Mouse (Mus musculus): ENCODE data around the gene Nrg4. TPM values are rescaled to one million over a fixed set of nuclear protein-coding genes. Genes with fewer than 3 reads are reported as not detected.
"Not testable (repeated sequence)": the region's sequence is repeated elsewhere in the genome, so short reads cannot be mapped to it uniquely, and the experiment has no call there.

Nrg4 gene
- total and polyA plus RNA-seq, 2 experiments from 2014 or later = 0.24 to 0.94 TPM

DNA sequence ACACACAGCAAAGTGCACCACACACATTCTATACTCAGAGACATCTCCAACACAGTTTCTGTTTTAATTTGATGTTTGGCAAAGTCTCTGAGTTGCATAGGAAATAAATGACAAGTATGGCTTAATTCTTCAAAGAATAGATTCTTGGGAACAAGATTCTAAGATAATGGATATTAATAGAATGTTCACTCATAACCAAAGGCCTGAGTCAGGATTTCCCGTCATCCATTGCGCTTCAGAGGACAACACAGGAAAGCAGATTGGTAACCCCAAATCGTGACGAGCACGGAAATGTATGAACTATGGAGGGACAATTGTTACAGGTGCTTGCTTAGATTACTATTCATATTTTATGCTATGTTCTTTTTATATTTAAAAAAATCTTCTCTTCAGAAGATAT lies 71.6 kb downstream of the Nrg4 start:
- no peak overlapping the region for H3K27ac ChIP-seq (ENCODE audit: low read depth, low read length)
- no peaks in the 10 kb centered on the region for H3K36me3 ChIP-seq (ENCODE audit: insufficient read depth)
- no peaks in the 10 kb centered on the region for H3K4me1 ChIP-seq (ENCODE audit: insufficient read depth)
- H3K9me3 ChIP-seq (ENCODE audit: low read length) = no peaks in the 10 kb centered on the region
- WGBS = 93% methylated on average over 5 of the region's 5 CpGs
- H3K4me3 ChIP-seq (ENCODE audit: low read depth, low read length) = no peak overlapping the region
- no peak for TF ChIP-seq CTCF (IDR thresholded peaks at IDR 0.05; ENCODE audit: low read depth)
- H3K9ac ChIP-seq = no peak overlapping the region
- no peak for DNase-seq
- no peak for ATAC-seq
- H3K27me3 ChIP-seq (ENCODE audit: insufficient read depth, low read length) = no peaks in the 10 kb centered on the region
- no peak overlapping the region for H3K4me2 ChIP-seq (ENCODE audit: low read depth)

DNA sequence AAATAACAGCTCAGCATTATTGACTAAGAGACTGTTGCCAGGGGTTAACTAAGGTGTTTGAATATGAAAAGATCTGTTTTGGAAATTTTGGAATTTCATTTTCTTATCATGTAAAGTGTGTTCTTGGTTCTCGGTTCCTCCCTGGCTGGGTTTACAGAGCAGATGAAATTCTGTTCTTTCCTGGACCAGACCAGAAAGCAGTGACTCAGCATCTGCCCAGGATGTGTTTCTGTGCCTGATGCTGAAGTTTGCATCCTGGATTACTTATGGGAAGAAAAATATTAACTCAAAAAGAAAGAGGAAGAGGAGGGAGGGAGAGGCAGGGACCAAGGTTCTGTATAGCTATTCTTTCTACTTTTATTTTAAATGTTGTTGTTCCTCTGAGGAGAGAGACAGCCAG lies 72.8 kb downstream of the Nrg4 start:
- no peak overlapping the region for H3K9ac ChIP-seq
- 74% methylated on average over 1 of the region's 1 CpGs for WGBS
- no peaks in the 10 kb centered on the region for H3K4me1 ChIP-seq (ENCODE audit: insufficient read depth)
- H3K27ac ChIP-seq (ENCODE audit: low read depth, low read length) = no peak overlapping the region
- no peaks in the 10 kb centered on the region for H3K27me3 ChIP-seq (ENCODE audit: insufficient read depth, low read length)
- TF ChIP-seq CTCF (IDR thresholded peaks at IDR 0.05; ENCODE audit: low read depth) = no peak
- ATAC-seq (no peak), DNase-seq (no peak)
- H3K9me3 ChIP-seq (ENCODE audit: low read length) = no peaks in the 10 kb centered on the region
- H3K36me3 ChIP-seq (ENCODE audit: insufficient read depth) = no peaks in the 10 kb centered on the region
- no peak overlapping the region for H3K4me3 ChIP-seq (ENCODE audit: low read depth, low read length)
- no peak overlapping the region for H3K4me2 ChIP-seq (ENCODE audit: low read depth)

DNA sequence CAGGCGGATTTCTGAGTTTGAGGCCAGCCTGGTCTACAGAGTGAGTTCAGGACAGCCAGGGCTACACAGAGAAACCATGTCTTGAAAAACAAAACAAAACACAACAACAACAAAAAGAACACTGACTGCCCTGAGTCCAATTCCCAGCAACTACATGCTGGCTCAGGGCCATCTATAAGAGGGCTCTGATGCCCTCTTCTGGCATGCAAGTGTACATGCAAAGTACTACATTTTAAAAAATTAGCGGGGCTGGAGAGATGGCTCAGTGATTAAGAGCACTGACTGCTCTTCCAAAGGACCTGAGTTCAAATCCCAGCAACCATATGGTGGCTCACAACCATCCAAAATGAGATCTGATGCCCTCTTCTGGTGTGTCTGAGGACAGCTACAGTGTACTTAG lies 74.5 kb downstream of the Nrg4 start:
- not testable (repeated sequence) for H3K27ac ChIP-seq (ENCODE audit: low read depth, low read length); ATAC-seq; H3K36me3 ChIP-seq (ENCODE audit: insufficient read depth); H3K9me3 ChIP-seq (ENCODE audit: low read length); H3K4me1 ChIP-seq (ENCODE audit: insufficient read depth); H3K4me2 ChIP-seq (ENCODE audit: low read depth); H3K9ac ChIP-seq; H3K4me3 ChIP-seq (ENCODE audit: low read depth, low read length); H3K27me3 ChIP-seq (ENCODE audit: insufficient read depth, low read length); DNase-seq
- 60% methylated on average over 2 of the region's 2 CpGs for WGBS
- 0 out of 2 replicates have a peak, but pooled peaks have one; percentile 3 for TF ChIP-seq CTCF (IDR thresholded peaks at IDR 0.05; ENCODE audit: low read depth)

DNA sequence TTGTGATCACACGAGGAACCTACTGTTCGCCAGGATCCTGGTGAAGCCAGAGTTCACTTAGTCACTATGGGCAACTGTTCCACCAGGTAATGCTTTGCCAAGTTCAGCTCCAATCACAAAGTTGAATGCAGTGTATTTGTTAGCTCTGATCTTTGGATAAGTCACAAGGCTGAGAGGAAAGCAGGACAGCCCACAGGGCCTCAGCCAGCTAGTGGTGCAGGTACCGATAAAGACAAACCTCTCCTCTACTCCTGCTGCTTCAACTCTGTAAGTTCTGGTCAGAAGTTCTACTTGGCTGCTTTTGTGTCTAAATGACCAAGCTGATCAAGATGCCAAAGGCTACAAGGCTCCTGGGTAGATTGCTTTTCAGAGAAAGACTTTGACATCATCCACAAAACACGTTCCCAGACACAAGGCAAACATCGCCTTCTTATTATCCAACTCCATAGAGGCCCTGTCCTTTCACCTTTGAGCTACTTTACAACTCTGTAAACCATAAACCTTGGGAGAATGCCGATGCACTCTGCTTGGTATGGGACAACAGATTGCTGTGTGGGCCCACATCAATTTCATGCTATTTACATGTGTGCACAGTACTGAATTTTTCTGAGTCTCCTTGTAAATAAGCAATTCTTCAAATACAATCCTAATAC lies 75.9 kb downstream of the Nrg4 start:
- 91% methylated on average over 6 of the region's 6 CpGs for WGBS
- ATAC-seq = no peak

DNA sequence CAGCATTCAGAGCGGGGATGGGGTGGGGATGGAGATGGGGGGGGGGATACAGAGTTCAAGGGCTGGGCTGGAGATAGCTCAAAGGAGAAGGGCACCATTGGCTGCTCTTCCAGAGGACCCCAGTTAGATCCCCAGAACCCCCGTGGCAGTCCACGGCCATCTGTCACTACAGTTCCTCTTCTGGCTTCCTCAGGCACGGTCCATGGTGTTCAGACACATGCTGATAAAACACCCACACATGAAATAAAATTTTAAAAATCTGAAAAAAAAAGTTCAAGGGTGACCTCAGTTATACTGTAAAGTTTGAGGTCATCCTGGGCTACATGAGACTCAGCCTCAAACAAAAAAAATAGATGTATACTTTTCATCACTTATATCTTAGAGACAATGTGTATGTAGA lies 78.2 kb downstream of the Nrg4 start:
- Histone ChIP-seq H3K36me3 (ENCODE audit: insufficient read depth) (no peaks in the 10 kb centered on the region), H3K4me2 (ENCODE audit: low read depth) (no peak overlapping the region), H3K9ac (no peak overlapping the region), H3K4me3 (ENCODE audit: low read depth, low read length) (no peak overlapping the region), H3K27ac (ENCODE audit: low read depth, low read length) (no peak overlapping the region), H3K4me1 (ENCODE audit: insufficient read depth) (no peaks in the 10 kb centered on the region), H3K9me3 (ENCODE audit: low read length) (no peaks in the 10 kb centered on the region), H3K27me3 (ENCODE audit: insufficient read depth, low read length) (no peaks in the 10 kb centered on the region)
- whole genome bisulfite sequencing = 91% methylated on average over 4 of the region's 4 CpGs
- no peak for TF ChIP-seq CTCF (IDR thresholded peaks at IDR 0.05; ENCODE audit: low read depth)
- no peak for ATAC-seq
- DNase-seq = no peak

More for the DNA sequence above, 75.9 kb downstream of the Nrg4 start:
- no peak overlapping the region for H3K9ac ChIP-seq
- H3K4me2 ChIP-seq (ENCODE audit: low read depth) = no peak overlapping the region
- H3K4me3 ChIP-seq (ENCODE audit: low read depth, low read length) = no peak overlapping the region
- no peaks in the 10 kb centered on the region for H3K36me3 ChIP-seq (ENCODE audit: insufficient read depth)
- H3K4me1 ChIP-seq (ENCODE audit: insufficient read depth) = no peaks in the 10 kb centered on the region
- H3K9me3 ChIP-seq (ENCODE audit: low read length) = no peaks in the 10 kb centered on the region
- H3K27me3 ChIP-seq (ENCODE audit: insufficient read depth, low read length) = no peaks in the 10 kb centered on the region
- no peak for TF ChIP-seq CTCF (IDR thresholded peaks at IDR 0.05; ENCODE audit: low read depth)
- DNase-seq = no peak
- no peak overlapping the region for H3K27ac ChIP-seq (ENCODE audit: low read depth, low read length)

DNA sequence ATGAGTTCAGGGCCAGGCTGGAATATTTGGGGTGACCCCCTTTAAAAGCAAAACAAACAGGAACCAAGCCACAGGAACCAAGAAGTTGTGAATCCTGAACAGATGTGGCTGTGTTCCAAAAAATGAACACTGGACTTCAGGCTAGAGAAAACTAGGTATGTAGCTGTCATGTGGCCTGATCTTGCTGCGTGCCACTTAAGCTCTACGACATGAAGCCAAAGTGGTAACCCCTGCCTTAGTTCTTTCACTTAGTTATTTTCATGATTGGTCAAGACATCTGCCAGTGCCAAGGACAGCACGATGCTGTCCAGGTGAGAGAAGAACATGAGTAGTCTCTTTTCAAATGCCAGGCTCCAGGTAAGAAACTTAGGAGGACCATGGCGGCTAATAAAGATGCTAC lies 79.7 kb downstream of the Nrg4 start:
- no peak for TF ChIP-seq CTCF (IDR thresholded peaks at IDR 0.05; ENCODE audit: low read depth)
- DNase-seq = no peak
- no peaks in the 10 kb centered on the region for H3K9me3 ChIP-seq (ENCODE audit: low read length)
- no peaks in the 10 kb centered on the region for H3K36me3 ChIP-seq (ENCODE audit: insufficient read depth)
- no peak overlapping the region for H3K9ac ChIP-seq
- no peaks in the 10 kb centered on the region for H3K4me1 ChIP-seq (ENCODE audit: insufficient read depth)
- 93% methylated on average over 4 of the region's 4 CpGs for WGBS
- no peak overlapping the region for H3K4me2 ChIP-seq (ENCODE audit: low read depth)
- H3K27me3 ChIP-seq (ENCODE audit: insufficient read depth, low read length) = no peaks in the 10 kb centered on the region
- H3K27ac ChIP-seq (ENCODE audit: low read depth, low read length) = no peak overlapping the region
- ATAC-seq = no peak
- H3K4me3 ChIP-seq (ENCODE audit: low read depth, low read length) = no peak overlapping the region

DNA sequence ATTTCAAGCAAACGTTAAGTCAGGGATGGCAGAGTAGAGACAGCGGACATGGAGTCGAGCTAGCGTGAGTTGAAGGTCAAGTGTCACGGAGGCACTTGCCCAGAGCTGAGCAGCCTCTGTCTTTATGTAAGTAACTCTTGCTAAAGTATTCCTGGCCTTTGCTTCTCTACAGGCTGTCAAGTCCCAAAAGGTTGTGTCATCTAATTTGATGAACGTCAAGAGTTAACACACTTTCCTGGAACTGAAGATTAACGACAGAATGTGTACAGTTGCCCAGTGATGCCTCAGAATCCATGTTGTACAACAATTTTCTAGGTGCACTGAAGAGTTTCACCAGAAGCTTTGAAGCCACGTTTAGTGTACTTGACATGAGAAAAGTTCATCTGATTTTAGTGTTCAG lies 80.2 kb downstream of the Nrg4 start:
- Histone ChIP-seq H3K4me2 (ENCODE audit: low read depth) (no peak overlapping the region), H3K9ac (no peak overlapping the region), H3K4me1 (ENCODE audit: insufficient read depth) (no peaks in the 10 kb centered on the region), H3K9me3 (ENCODE audit: low read length) (no peaks in the 10 kb centered on the region), H3K27me3 (ENCODE audit: insufficient read depth, low read length) (no peaks in the 10 kb centered on the region), H3K4me3 (ENCODE audit: low read depth, low read length) (no peak overlapping the region), H3K27ac (ENCODE audit: low read depth, low read length) (no peak overlapping the region), H3K36me3 (ENCODE audit: insufficient read depth) (no peaks in the 10 kb centered on the region)
- 83% methylated on average over 8 of the region's 8 CpGs for WGBS
- TF ChIP-seq CTCF (IDR thresholded peaks at IDR 0.05; ENCODE audit: low read depth) = no peak
- DNase-seq (no peak), ATAC-seq (no peak)

DNA sequence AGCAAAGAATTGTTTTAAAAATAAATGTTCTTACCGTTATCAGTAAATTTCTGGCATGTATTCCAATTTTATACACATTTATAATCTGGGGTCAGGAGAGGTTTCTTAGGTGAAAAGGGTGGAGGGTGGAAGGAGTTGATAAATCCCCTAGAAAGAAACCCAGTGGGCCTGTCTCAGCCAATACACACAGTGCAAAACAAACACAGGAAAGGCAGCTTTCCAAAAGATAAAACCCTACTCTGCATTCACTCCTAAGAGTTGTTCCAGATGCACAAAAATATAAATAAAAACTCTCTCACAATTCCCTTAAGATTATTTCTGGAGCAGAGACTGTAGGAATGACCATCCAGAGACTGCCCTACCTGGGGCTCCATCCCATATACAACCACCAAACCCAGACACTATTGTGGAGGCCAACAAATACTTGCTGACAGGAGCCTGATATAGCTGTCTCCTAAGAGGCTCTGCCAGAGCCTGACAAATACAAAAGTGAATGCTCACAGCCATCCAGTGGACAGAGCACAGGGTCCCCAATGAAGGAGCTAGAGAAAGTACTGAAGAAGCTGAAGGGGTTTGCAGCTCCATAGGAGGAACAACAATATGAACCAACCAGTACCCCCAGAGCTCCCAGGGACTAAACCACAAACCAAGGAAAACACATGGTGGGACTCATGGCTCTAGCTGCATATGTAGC lies 81.4 kb downstream of the Nrg4 start:
- not testable (repeated sequence) for H3K9ac ChIP-seq; H3K27ac ChIP-seq (ENCODE audit: low read depth, low read length); H3K9me3 ChIP-seq (ENCODE audit: low read length); H3K4me2 ChIP-seq (ENCODE audit: low read depth); DNase-seq; H3K36me3 ChIP-seq (ENCODE audit: insufficient read depth); ATAC-seq; H3K27me3 ChIP-seq (ENCODE audit: insufficient read depth, low read length); H3K4me1 ChIP-seq (ENCODE audit: insufficient read depth); H3K4me3 ChIP-seq (ENCODE audit: low read depth, low read length)
- WGBS = 90% methylated on average over 1 of the region's 1 CpGs
